Mouse (Mus musculus): Measurements from ENCODE around the gene Dnajc16. TPM values are rescaled to one million over a fixed set of nuclear protein-coding genes. Genes with fewer than 3 reads are reported as not detected.

Dnajc16 gene
- 3.0 and 3.6 TPM in 2 replicates for polyA plus RNA-seq (2012; rRNA removed)

GRCm38 (mm10) chr4:141790524-141790990, at the start of gene Dnajc16:
Gene Dnajc16, minus strand, starts transcription at chr4:141790931.

DNA sequence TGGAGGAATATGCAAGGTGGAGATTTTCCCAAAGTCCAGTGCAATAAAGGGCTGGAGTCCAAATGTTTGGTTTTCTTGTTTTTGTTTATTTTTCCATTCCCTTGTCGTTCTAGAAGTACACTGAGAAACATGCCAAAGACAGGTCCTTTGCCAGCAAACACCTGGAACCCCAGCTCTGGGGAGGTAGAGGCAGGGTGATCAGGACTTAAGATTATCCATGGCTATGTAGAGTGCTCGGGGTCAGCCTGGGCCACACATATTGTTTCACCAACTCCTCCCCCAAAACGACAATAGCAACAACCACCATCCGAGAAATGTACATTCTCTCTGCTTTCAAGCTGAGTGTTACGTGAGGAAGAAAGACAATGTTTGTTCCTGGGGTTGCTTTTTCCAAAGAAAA, 35.3 kb upstream of the Dnajc16 start, which contains the start of gene Cela2a:
Gene Cela2a, minus strand, starts transcription at position 101 of the 400 bp plus-strand sequence.

GRCm38 (mm10) chr4:141793282-141794151, 2.8 kb upstream of the Dnajc16 start, which contains the start of gene Casp9:
Gene Casp9, plus strand, starts transcription at chr4:141793612.

GRCm38 (mm10) chr4:141746578-141747346, 44.0 kb downstream of the Dnajc16 start, which contains the start of gene Agmat:
Gene Agmat, plus strand, starts transcription at chr4:141746672.

DNA sequence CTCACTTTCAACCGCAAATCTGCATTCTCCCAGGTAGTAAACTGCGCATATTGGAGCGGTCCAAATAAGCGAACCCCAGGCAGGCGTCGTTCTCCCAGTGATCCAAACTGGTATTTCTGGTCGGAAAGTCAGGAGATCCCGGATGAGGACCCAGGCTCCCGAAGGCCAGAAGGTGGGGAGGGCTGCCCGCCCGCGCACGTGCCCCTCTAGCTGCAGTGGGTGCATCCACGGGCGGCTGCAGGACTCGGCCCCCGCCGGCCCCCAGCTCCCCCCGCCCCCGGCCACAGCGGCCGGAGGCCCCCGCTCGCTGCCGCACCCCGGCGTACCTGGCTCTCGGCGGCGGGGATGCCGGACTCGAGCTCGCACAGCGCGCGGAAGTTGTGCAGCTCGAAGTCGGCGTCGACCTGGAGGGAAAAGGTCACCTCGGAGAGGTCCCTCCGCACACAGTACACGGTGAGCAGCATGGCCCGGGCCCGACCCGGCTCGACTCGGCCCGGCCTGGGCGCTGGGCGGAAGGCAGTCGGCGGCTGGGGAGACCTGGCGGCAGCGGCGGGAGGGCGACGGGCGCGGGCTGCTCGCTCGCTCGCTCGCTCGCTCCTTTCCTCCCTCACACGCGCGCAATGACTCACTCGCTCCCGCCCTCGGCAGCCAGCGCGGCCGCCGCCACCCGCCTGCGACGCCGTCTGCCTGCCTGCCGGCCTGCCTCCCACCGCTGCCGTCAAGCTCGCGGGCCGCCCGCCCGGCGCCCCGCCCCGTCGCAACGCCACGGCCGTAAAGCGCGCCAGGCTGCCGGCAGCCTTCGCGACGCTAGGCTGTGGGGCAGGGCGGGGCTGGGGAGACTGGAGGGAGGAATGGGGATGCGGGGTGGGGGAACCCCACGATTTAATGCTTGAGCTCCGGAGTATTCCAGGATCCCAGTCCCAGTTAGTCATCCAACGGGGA, 67.7 kb downstream of the Dnajc16 start, which contains the start of gene Ddi2:
Gene Ddi2, minus strand, starts transcription at position 689 of the 942 bp plus-strand sequence.

Other genes starting within 250 kb of the Dnajc16 start
- gene Fblim1, start 184.8 kb downstream of the Dnajc16 start, polyA plus RNA-seq (2012; rRNA removed): 1.7 and 1.8 TPM in 2 replicates
- gene Tmem82, start 172.3 kb downstream of the Dnajc16 start, polyA plus RNA-seq (2012; rRNA removed): 7.4 and 8.5 TPM in 2 replicates
- gene Slc25a34, start 167.1 kb downstream of the Dnajc16 start, polyA plus RNA-seq (2012; rRNA removed): 0.41 and 0.46 TPM in 2 replicates
- 5.0 and 6.1 TPM in 2 replicates for gene Plekhm2, start 126.0 kb downstream of the Dnajc16 start, polyA plus RNA-seq (2012; rRNA removed)
- gene Rsc1a1, start 105.3 kb downstream of the Dnajc16 start, polyA plus RNA-seq (2012; rRNA removed): 9.1 and 12.8 TPM in 2 replicates
- gene Ddi2, start 67.5 kb downstream of the Dnajc16 start, polyA plus RNA-seq (2012; rRNA removed): 13.2 and 13.5 TPM in 2 replicates
- 39.3 and 45.7 TPM in 2 replicates for gene Agmat, start 44.3 kb downstream of the Dnajc16 start, polyA plus RNA-seq (2012; rRNA removed)
- gene Casp9, start 2.7 kb upstream of the Dnajc16 start, polyA plus RNA-seq (2012; rRNA removed): 7.8 and 8.2 TPM in 2 replicates
- 0.05 and 8.8 TPM in 2 replicates for gene Cela2a, start 35.2 kb upstream of the Dnajc16 start, polyA plus RNA-seq (2012; rRNA removed)
- not detected in 2 replicates for gene Ctrc, start 55.4 kb upstream of the Dnajc16 start, polyA plus RNA-seq (2012; rRNA removed)
- gene Efhd2, start 84.0 kb upstream of the Dnajc16 start, polyA plus RNA-seq (2012; rRNA removed): 24.2 and 26.8 TPM in 2 replicates
- 1.1 and 1.3 TPM in 2 replicates for gene Fhad1, start 224.2 kb upstream of the Dnajc16 start, polyA plus RNA-seq (2012; rRNA removed)

Measured in liver, embryonic 18 days (tissue).